Mouse (Mus musculus): ENCODE results near the gene Foxn2. TPM values are rescaled to one million over a fixed set of nuclear protein-coding genes. Genes with fewer than 3 reads are reported as not detected.

The Foxn2 gene
- polyA plus RNA-seq, 1 experiment: 35.4 TPM

GRCm38 (mm10) chr17:88420426-88420825 lies 20.1 kb upstream of the Foxn2 start:
- Histone ChIP-seq H3K4me3 (ENCODE audit: low read depth, low read length) (no peak overlapping the region), H3K36me3 (ENCODE audit: control insufficient read depth, insufficient read depth, low read length, poor library complexity, severe bottlenecking) (no peaks in the 10 kb centered on the region), H3K27me3 (ENCODE audit: control insufficient read depth, insufficient read depth, low read length, poor library complexity, severe bottlenecking) (no peaks in the 10 kb centered on the region), H3K4me1 (ENCODE audit: control insufficient read depth, insufficient read depth, low read length) (no peaks in the 10 kb centered on the region), H3K9ac (ENCODE audit: low read depth, poor library complexity, severe bottlenecking) (no peak overlapping the region), H3K9me3 (replicated peaks; ENCODE audit: control insufficient read depth, insufficient read depth, low read length, poor library complexity, severe bottlenecking) (no peaks in the 10 kb centered on the region), H3K27ac (ENCODE audit: insufficient read depth, low read length) (no peak overlapping the region)
- TF ChIP-seq POLR2A (IDR thresholded peaks at IDR 0.05; ENCODE audit: insufficient read depth, low read length) (no peak), CTCF (IDR thresholded peaks at IDR 0.05; ENCODE audit: low read depth, low read length) (no peak), EP300 (IDR thresholded peaks at IDR 0.05; ENCODE audit: insufficient read depth, low read depth, low read length) (no peak)

DNA sequence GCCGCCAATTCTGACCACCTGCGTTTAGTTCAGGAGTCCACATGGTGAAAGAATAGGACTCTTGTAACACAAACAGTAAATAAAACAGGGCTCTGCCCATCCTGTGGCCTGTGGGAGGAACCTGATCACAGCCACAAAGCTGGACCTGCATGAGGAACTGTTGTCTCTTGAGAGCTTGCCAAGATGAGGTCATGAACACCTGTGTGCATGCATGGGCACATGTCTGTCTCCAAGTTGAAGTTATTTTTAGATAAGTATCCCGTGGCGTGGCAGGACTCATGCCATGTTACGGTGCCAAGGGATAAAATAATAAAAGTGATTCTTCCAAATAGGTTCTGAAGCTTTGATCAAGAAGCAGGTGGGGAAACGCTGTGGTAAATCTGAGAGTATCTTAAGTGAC lies 19.3 kb upstream of the Foxn2 start:
- Histone ChIP-seq H3K36me3 (ENCODE audit: control insufficient read depth, insufficient read depth, low read length, poor library complexity, severe bottlenecking) (no peaks in the 10 kb centered on the region), H3K9ac (ENCODE audit: low read depth, poor library complexity, severe bottlenecking) (no peak overlapping the region), H3K9me3 (replicated peaks; ENCODE audit: control insufficient read depth, insufficient read depth, low read length, poor library complexity, severe bottlenecking) (no peaks in the 10 kb centered on the region), H3K4me1 (ENCODE audit: control insufficient read depth, insufficient read depth, low read length) (no peaks in the 10 kb centered on the region), H3K4me3 (ENCODE audit: low read depth, low read length) (no peak overlapping the region), H3K27me3 (ENCODE audit: control insufficient read depth, insufficient read depth, low read length, poor library complexity, severe bottlenecking) (no peaks in the 10 kb centered on the region), H3K27ac (ENCODE audit: insufficient read depth, low read length) (no peak overlapping the region)
- TF ChIP-seq EP300 (IDR thresholded peaks at IDR 0.05; ENCODE audit: insufficient read depth, low read depth, low read length): no peak
- no peak for TF ChIP-seq POLR2A (IDR thresholded peaks at IDR 0.05; ENCODE audit: insufficient read depth, low read length)
- no peak for TF ChIP-seq CTCF (IDR thresholded peaks at IDR 0.05; ENCODE audit: low read depth, low read length)

- H3K27me3 ChIP-seq (ENCODE audit: control insufficient read depth, insufficient read depth, low read length, poor library complexity, severe bottlenecking): no peaks in the 10 kb centered on the region
- H3K36me3 ChIP-seq (ENCODE audit: control insufficient read depth, insufficient read depth, low read length, poor library complexity, severe bottlenecking): no peaks in the 10 kb centered on the region
- no peak overlapping the region for H3K4me3 ChIP-seq (ENCODE audit: low read depth, low read length)
- no peak overlapping the region for H3K27ac ChIP-seq (ENCODE audit: insufficient read depth, low read length)
- peaks cover 4% of the 10 kb centered on the region for H3K4me1 ChIP-seq (ENCODE audit: control insufficient read depth, insufficient read depth, low read length)
- TF ChIP-seq EP300 (IDR thresholded peaks at IDR 0.05; ENCODE audit: insufficient read depth, low read depth, low read length): no peak
- peaks cover 11% of the 10 kb centered on the region; the same call in 1 of the 2 replicates for H3K9me3 ChIP-seq (replicated peaks; ENCODE audit: control insufficient read depth, insufficient read depth, low read length, poor library complexity, severe bottlenecking)
- no peak overlapping the region for H3K9ac ChIP-seq (ENCODE audit: low read depth, poor library complexity, severe bottlenecking)
These were observed 9.8 kb upstream of the Foxn2 start for GRCm38 (mm10) chr17:88430719-88431118.

DNA sequence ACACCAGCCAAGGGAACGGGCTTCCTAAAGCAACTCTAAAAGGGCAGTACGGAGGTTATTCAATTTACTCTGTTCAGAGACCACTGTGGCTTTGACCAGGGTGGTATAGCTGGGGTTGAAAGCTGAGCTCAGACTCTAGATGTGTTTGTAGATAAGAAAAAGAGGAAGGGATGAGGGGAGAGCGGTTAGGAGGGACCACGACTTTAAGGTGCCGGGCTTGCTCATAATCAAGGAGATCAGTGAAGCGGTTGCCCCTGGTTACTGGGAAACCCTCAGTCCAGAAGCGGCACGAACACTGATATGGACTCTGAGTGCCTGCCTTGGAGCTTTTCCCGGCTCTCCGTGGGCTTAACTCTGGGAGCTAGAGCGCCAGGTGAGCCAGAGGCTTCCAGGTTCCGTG lies 9.0 kb upstream of the Foxn2 start:
- H3K4me1 ChIP-seq (ENCODE audit: control insufficient read depth, insufficient read depth, low read length): peaks cover 5% of the 10 kb centered on the region
- H3K27me3 ChIP-seq (ENCODE audit: control insufficient read depth, insufficient read depth, low read length, poor library complexity, severe bottlenecking): no peaks in the 10 kb centered on the region
- peaks cover 11% of the 10 kb centered on the region; the same call in 1 of the 2 replicates for H3K9me3 ChIP-seq (replicated peaks; ENCODE audit: control insufficient read depth, insufficient read depth, low read length, poor library complexity, severe bottlenecking)
- no peaks in the 10 kb centered on the region for H3K36me3 ChIP-seq (ENCODE audit: control insufficient read depth, insufficient read depth, low read length, poor library complexity, severe bottlenecking)
- no peak overlapping the region for H3K9ac ChIP-seq (ENCODE audit: low read depth, poor library complexity, severe bottlenecking)
- H3K4me3 ChIP-seq (ENCODE audit: low read depth, low read length): no peak overlapping the region
- no peak overlapping the region for H3K27ac ChIP-seq (ENCODE audit: insufficient read depth, low read length)
- TF ChIP-seq CTCF (IDR thresholded peaks at IDR 0.05; ENCODE audit: low read depth, low read length) (no peak), POLR2A (IDR thresholded peaks at IDR 0.05; ENCODE audit: insufficient read depth, low read length) (no peak), EP300 (IDR thresholded peaks at IDR 0.05; ENCODE audit: insufficient read depth, low read depth, low read length) (no peak)

- H3K9me3 ChIP-seq (replicated peaks; ENCODE audit: control insufficient read depth, insufficient read depth, low read length, poor library complexity, severe bottlenecking): peaks cover 9% of the 10 kb centered on the region; the same call in 1 of the 2 replicates
- H3K27ac ChIP-seq (ENCODE audit: insufficient read depth, low read length): no peak overlapping the region
- H3K9ac ChIP-seq (ENCODE audit: low read depth, poor library complexity, severe bottlenecking): no peak overlapping the region
- TF ChIP-seq CTCF (IDR thresholded peaks at IDR 0.05; ENCODE audit: low read depth, low read length) (no peak), EP300 (IDR thresholded peaks at IDR 0.05; ENCODE audit: insufficient read depth, low read depth, low read length) (0 out of 2 replicates have a peak, but pooled peaks have one; percentile 30)
- no peaks in the 10 kb centered on the region for H3K27me3 ChIP-seq (ENCODE audit: control insufficient read depth, insufficient read depth, low read length, poor library complexity, severe bottlenecking)
- H3K36me3 ChIP-seq (ENCODE audit: control insufficient read depth, insufficient read depth, low read length, poor library complexity, severe bottlenecking): no peaks in the 10 kb centered on the region
- H3K4me3 ChIP-seq (ENCODE audit: low read depth, low read length): no peak overlapping the region
- H3K4me1 ChIP-seq (ENCODE audit: control insufficient read depth, insufficient read depth, low read length): peaks cover 5% of the 10 kb centered on the region
These were observed 8.5 kb upstream of the Foxn2 start for GRCm38 (mm10) chr17:88431987-88432386.

GRCm38 (mm10) chr17:88435322-88435721 lies 5.2 kb upstream of the Foxn2 start:
- no peak overlapping the region for H3K4me3 ChIP-seq (ENCODE audit: low read depth, low read length)
- peaks cover 5% of the 10 kb centered on the region for H3K4me1 ChIP-seq (ENCODE audit: control insufficient read depth, insufficient read depth, low read length)
- no peak overlapping the region for H3K27ac ChIP-seq (ENCODE audit: insufficient read depth, low read length)
- H3K9ac ChIP-seq (ENCODE audit: low read depth, poor library complexity, severe bottlenecking): no peak overlapping the region
- no peaks in the 10 kb centered on the region for H3K27me3 ChIP-seq (ENCODE audit: control insufficient read depth, insufficient read depth, low read length, poor library complexity, severe bottlenecking)
- H3K9me3 ChIP-seq (replicated peaks; ENCODE audit: control insufficient read depth, insufficient read depth, low read length, poor library complexity, severe bottlenecking): no peaks in the 10 kb centered on the region
- H3K36me3 ChIP-seq (ENCODE audit: control insufficient read depth, insufficient read depth, low read length, poor library complexity, severe bottlenecking): no peaks in the 10 kb centered on the region
- no peak for TF ChIP-seq POLR2A (IDR thresholded peaks at IDR 0.05; ENCODE audit: insufficient read depth, low read length)
- TF ChIP-seq EP300 (IDR thresholded peaks at IDR 0.05; ENCODE audit: insufficient read depth, low read depth, low read length): no peak
- no peak for TF ChIP-seq CTCF (IDR thresholded peaks at IDR 0.05; ENCODE audit: low read depth, low read length)
